Mouse (Mus musculus) lung, postnatal 4 days (tissue): ENCODE data around the gene Kansl1l.

Source experiments
- DNase-seq, 2 experiments: peaks; one replicate each; pipeline ENCODE4 v3.0.0; 2021

Gene Kansl1l

GRCm38 (mm10) chr1:66817453-66817839, at the start of gene Kansl1l:
Gene Kansl1l (minus strand): TSS chr1:66817562.
- DNase-seq, result peak; percentile 95 to 96

GRCm38 (mm10) chr1:66865633-66866032, 48.3 kb upstream of the Kansl1l start:
- DNase-seq, result no peak

- DNase-seq, result no peak
Measured at GRCm38 (mm10) chr1:66863741-66864495, 46.6 kb upstream of the Kansl1l start.

- DNase-seq, result peak; percentile 92 to 94
Measured at GRCm38 (mm10) chr1:66862712-66863511, 45.5 kb upstream of the Kansl1l start, which contains the start of gene Acadl. Gene Acadl (minus strand): TSS chr1:66863277.

- DNase-seq, result no peak
Measured at GRCm38 (mm10) chr1:66861764-66862672, 44.7 kb upstream of the Kansl1l start.

- DNase-seq, result peak in 1 of 2 experiments; percentile 30
Measured at GRCm38 (mm10) chr1:66847506-66847905, 30.1 kb upstream of the Kansl1l start.

- no peak for DNase-seq
Measured at GRCm38 (mm10) chr1:66845690-66846318, 28.4 kb upstream of the Kansl1l start.

- no peak for DNase-seq
Measured at GRCm38 (mm10) chr1:66841938-66842337, 24.6 kb upstream of the Kansl1l start.

- DNase-seq, result no peak
Measured at GRCm38 (mm10) chr1:66841510-66841909, 24.1 kb upstream of the Kansl1l start.

- peak in 1 of 2 experiments; percentile 24 for DNase-seq
Measured at GRCm38 (mm10) chr1:66839755-66840438, 22.5 kb upstream of the Kansl1l start.

GRCm38 (mm10) chr1:66839135-66839534, 21.8 kb upstream of the Kansl1l start:
- no peak for DNase-seq

- DNase-seq, result peak; percentile 73 to 84
Measured at GRCm38 (mm10) chr1:66838184-66839042, 21.1 kb upstream of the Kansl1l start.

- DNase-seq, result no peak
Measured at GRCm38 (mm10) chr1:66837207-66837606, 19.8 kb upstream of the Kansl1l start.

- DNase-seq, result no peak
Measured at GRCm38 (mm10) chr1:66832636-66833165, 15.3 kb upstream of the Kansl1l start.

- DNase-seq, result no peak
Measured at GRCm38 (mm10) chr1:66831824-66832600, 14.7 kb upstream of the Kansl1l start.

GRCm38 (mm10) chr1:66829400-66830080, 12.2 kb upstream of the Kansl1l start:
- no peak for DNase-seq

- no peak for DNase-seq
Measured at GRCm38 (mm10) chr1:66821966-66822365, 4.6 kb upstream of the Kansl1l start.

- DNase-seq, result peak; percentile 26 to 50
Measured at GRCm38 (mm10) chr1:66820241-66820640, 2.9 kb upstream of the Kansl1l start.

GRCm38 (mm10) chr1:66817865-66818315, 528 bp upstream of the Kansl1l start:
- peak in 1 of 2 experiments; percentile 32 for DNase-seq
